Mouse (Mus musculus) liver, embryonic 13.5 days (tissue): Measurements from ENCODE around the gene Atf5. TPM values are rescaled to one million over a fixed set of nuclear protein-coding genes. Genes with fewer than 3 reads are reported as not detected.

Experiments used
- ATAC-seq: fragments of 200-750 bp; cut with Nextera tagmentation; 2 replicates; pipeline ENCODE4 v1.8.0; 2017; ENCODE audit warnings: low read depth, mild to moderate bottlenecking, moderate number of reproducible peaks, moderate library complexity
- DNase-seq: peaks from one replicate; pipeline ENCODE4 v3.0.0; 2022
- H3K27ac ChIP-seq: fragments of 300-500 bp; sonication (generic); 2 replicates; pipeline ENCODE4 v1.5.1; 2015; ENCODE audit warnings: moderate library complexity, mild to moderate bottlenecking, inconsistent platforms
- H3K27me3 ChIP-seq: fragments of 300-500 bp; sonication (generic); 2 replicates; pipeline ENCODE4 v1.6.1; 2015; ENCODE audit warnings: mild to moderate bottlenecking, inconsistent platforms
- H3K36me3 ChIP-seq: fragments of 300-500 bp; sonication (generic); 2 replicates; pipeline ENCODE4 v1.6.1; 2015; ENCODE audit warnings: mild to moderate bottlenecking, inconsistent platforms
- H3K4me1 ChIP-seq: fragments of 300-500 bp; sonication (generic); replicated peaks from 2 replicates; pipeline ENCODE4 v1.6.1; 2015; ENCODE audit warnings: inconsistent platforms
- H3K4me2 ChIP-seq: fragments of 300-500 bp; sonication (generic); 2 replicates; pipeline ENCODE4 v1.6.1; 2015; ENCODE audit warnings: inconsistent platforms, mild to moderate bottlenecking, moderate library complexity
- H3K4me3 ChIP-seq: fragments of 300-500 bp; sonication (generic); replicated peaks from 2 replicates; pipeline ENCODE4 v1.5.1; 2015; ENCODE audit warnings: mild to moderate bottlenecking, inconsistent platforms
- H3K9ac ChIP-seq: fragments of 300-500 bp; sonication (generic); 2 replicates; pipeline ENCODE4 v1.6.1; 2015; ENCODE audit warnings: mild to moderate bottlenecking, inconsistent platforms
- H3K9me3 ChIP-seq: fragments of 300-500 bp; sonication (generic); replicated peaks from 2 replicates; pipeline ENCODE4 v1.6.1; 2016; ENCODE audit warnings: inconsistent platforms
- WGBS: fragments of 180-500 bp; shearing (Covaris S2); methylation state at CpG from one replicate; pipeline ENCODE4 v1.1.7; 2015; ENCODE audit not compliant: insufficient replicate concordance; 5-methylcytosine and 5-hydroxymethylcytosine counted together
- polyA plus RNA-seq: library from polyadenylated mRNA; unstranded; fragments of >200 nt; fragmentation: Nextera tagmentation; extraction: Ambion mirVana; gene quantifications from 2 replicates; pipeline ENCODE4 v1.2.1, GENCODE M21; 2015

The Atf5 gene
- polyA plus RNA-seq, 1 experiment from 2014 or later, result 5.3 TPM

GRCm38 (mm10) chr7:44849416-44850111 is 33.1 kb upstream of the Atf5 start:
- peaks cover 51% of the 10 kb centered on the region for H3K4me1 ChIP-seq
- peak overlapping the region; percentile 92 for H3K27ac ChIP-seq
- H3K4me3 ChIP-seq, result peak overlapping the region; percentile 89
- H3K27me3 ChIP-seq, result no peaks in the 10 kb centered on the region
- WGBS, result under 1% methylated on average over 41 of the region's 41 CpGs
- H3K9ac ChIP-seq, result peak overlapping the region; percentile 90
- peaks cover 49% of the 10 kb centered on the region for H3K36me3 ChIP-seq
- ATAC-seq, result peak; percentile 53
- peak; percentile 87 for DNase-seq
- no peaks in the 10 kb centered on the region for H3K9me3 ChIP-seq
- H3K4me2 ChIP-seq, result peak overlapping the region; percentile 97

- Histone ChIP-seq H3K9ac (peak within 1 kb of the TSS; percentile 90), H3K27ac (peak within 1 kb of the TSS; percentile 92), H3K4me3 (peak within 1 kb of the TSS; percentile 89), H3K36me3 (peaks cover 57% of the 10 kb centered on the region), H3K9me3 (no peaks in the 10 kb centered on the region), H3K4me1 (peaks cover 47% of the 10 kb centered on the region), H3K27me3 (no peaks in the 10 kb centered on the region), H3K4me2 (peak within 1 kb of the TSS; percentile 97)
- ATAC-seq, result peak; percentile 81
- WGBS, result under 1% methylated on average over 54 of the region's 54 CpGs
- DNase-seq, result peak; percentile 95
Observed at GRCm38 (mm10) chr7:44848561-44849415, 32.3 kb upstream of the Atf5 start, which contains the start of the genes Akt1s1 and Tbc1d17. Gene Akt1s1, plus strand, starts transcription at chr7:44848991. Gene Tbc1d17, minus strand, starts transcription at chr7:44849079.

- WGBS, result 68% methylated on average over 5 of the region's 5 CpGs
- ATAC-seq (no peak), DNase-seq (no peak)
- peaks cover 59% of the 10 kb centered on the region for H3K36me3 ChIP-seq
- peak overlapping the region; percentile 89 for H3K4me3 ChIP-seq
- peak overlapping the region; percentile 90 for H3K9ac ChIP-seq
- peak overlapping the region; percentile 97 for H3K4me2 ChIP-seq
- peaks cover 46% of the 10 kb centered on the region for H3K4me1 ChIP-seq
- H3K9me3 ChIP-seq, result no peaks in the 10 kb centered on the region
- H3K27me3 ChIP-seq, result no peaks in the 10 kb centered on the region
- peak overlapping the region; percentile 92 for H3K27ac ChIP-seq
Observed at GRCm38 (mm10) chr7:44847772-44848171, 31.3 kb upstream of the Atf5 start.

GRCm38 (mm10) chr7:44846804-44847203 is 30.3 kb upstream of the Atf5 start:
- Histone ChIP-seq H3K4me2 (no peak overlapping the region), H3K9me3 (no peaks in the 10 kb centered on the region), H3K4me3 (no peak overlapping the region), H3K4me1 (peaks cover 39% of the 10 kb centered on the region), H3K27me3 (no peaks in the 10 kb centered on the region), H3K27ac (no peak overlapping the region), H3K9ac (no peak overlapping the region), H3K36me3 (peaks cover 59% of the 10 kb centered on the region)
- DNase-seq, result no peak
- no peak for ATAC-seq
- WGBS, result 85% methylated on average over 7 of the region's 7 CpGs

- Histone ChIP-seq H3K36me3 (peaks cover 65% of the 10 kb centered on the region), H3K9me3 (no peaks in the 10 kb centered on the region)
- WGBS, result 81% methylated on average over 10 of the region's 10 CpGs
Observed at GRCm38 (mm10) chr7:44845006-44845405, 28.5 kb upstream of the Atf5 start.

GRCm38 (mm10) chr7:44841825-44842463 is 25.5 kb upstream of the Atf5 start:
- Histone ChIP-seq H3K9ac (no peak overlapping the region), H3K4me1 (peaks cover 30% of the 10 kb centered on the region), H3K27me3 (peaks cover 27% of the 10 kb centered on the region), H3K4me3 (no peak overlapping the region), H3K9me3 (no peaks in the 10 kb centered on the region), H3K27ac (no peak overlapping the region), H3K4me2 (no peak overlapping the region), H3K36me3 (peaks cover 65% of the 10 kb centered on the region)
- 83% methylated on average over 8 of the region's 8 CpGs for WGBS
- ATAC-seq (no peak), DNase-seq (no peak)

More at GRCm38 (mm10) chr7:44845006-44845405, 28.5 kb upstream of the Atf5 start:
- ATAC-seq, result no peak
- H3K9ac ChIP-seq, result no peak overlapping the region
- DNase-seq, result no peak
- no peak overlapping the region for H3K4me2 ChIP-seq
- H3K4me1 ChIP-seq, result peaks cover 29% of the 10 kb centered on the region
- H3K27ac ChIP-seq, result no peak overlapping the region
- no peak overlapping the region for H3K4me3 ChIP-seq
- H3K27me3 ChIP-seq, result peaks cover 9% of the 10 kb centered on the region

GRCm38 (mm10) chr7:44840426-44840825 is 24.0 kb upstream of the Atf5 start:
- Histone ChIP-seq H3K9ac (no peak overlapping the region), H3K27ac (no peak overlapping the region), H3K36me3 (peaks cover 49% of the 10 kb centered on the region), H3K4me1 (peaks cover 34% of the 10 kb centered on the region), H3K4me2 (peak overlapping the region; percentile 64; the same call in 1 of the 2 replicates), H3K4me3 (peak overlapping the region; percentile 40; the same call in 1 of the 2 replicates), H3K9me3 (no peaks in the 10 kb centered on the region), H3K27me3 (peaks cover 27% of the 10 kb centered on the region)
- 44% methylated on average over 14 of the region's 14 CpGs for WGBS
- ATAC-seq (no peak), DNase-seq (no peak)

GRCm38 (mm10) chr7:44839491-44840191 is 23.2 kb upstream of the Atf5 start:
- ATAC-seq, result peak; percentile 27; the same call in 1 of the 2 replicates
- WGBS, result 4% methylated on average over 58 of the region's 58 CpGs
- H3K27me3 ChIP-seq, result peaks cover 27% of the 10 kb centered on the region
- H3K27ac ChIP-seq, result no peak overlapping the region
- H3K4me2 ChIP-seq, result peak overlapping the region; percentile 64
- peaks cover 34% of the 10 kb centered on the region for H3K4me1 ChIP-seq
- H3K9ac ChIP-seq, result peak overlapping the region; percentile 41
- DNase-seq, result no peak
- peak overlapping the region; percentile 40 for H3K4me3 ChIP-seq
- H3K36me3 ChIP-seq, result peaks cover 42% of the 10 kb centered on the region
- H3K9me3 ChIP-seq, result no peaks in the 10 kb centered on the region

- WGBS, result 16% methylated on average over 11 of the region's 11 CpGs
- H3K27me3 ChIP-seq, result peaks cover 27% of the 10 kb centered on the region
- peaks cover 36% of the 10 kb centered on the region for H3K36me3 ChIP-seq
- no peak overlapping the region for H3K27ac ChIP-seq
- DNase-seq (no peak), ATAC-seq (no peak)
- H3K9ac ChIP-seq, result peak overlapping the region; percentile 41
- H3K4me1 ChIP-seq, result peaks cover 34% of the 10 kb centered on the region
- H3K4me2 ChIP-seq, result peak overlapping the region; percentile 64
- H3K4me3 ChIP-seq, result peak overlapping the region; percentile 40
- no peaks in the 10 kb centered on the region for H3K9me3 ChIP-seq
Observed at GRCm38 (mm10) chr7:44839171-44839490, 22.7 kb upstream of the Atf5 start.

- H3K36me3 ChIP-seq, result peaks cover 26% of the 10 kb centered on the region
- 75% methylated on average over 6 of the region's 6 CpGs for WGBS
Observed at GRCm38 (mm10) chr7:44838073-44838472, 21.6 kb upstream of the Atf5 start.

More at GRCm38 (mm10) chr7:44838073-44838472, 21.6 kb upstream of the Atf5 start:
- H3K4me1 ChIP-seq, result peaks cover 27% of the 10 kb centered on the region
- no peak overlapping the region for H3K4me2 ChIP-seq
- H3K9me3 ChIP-seq, result no peaks in the 10 kb centered on the region
- no peak overlapping the region for H3K9ac ChIP-seq
- no peak overlapping the region for H3K27ac ChIP-seq
- H3K27me3 ChIP-seq, result peaks cover 27% of the 10 kb centered on the region
- H3K4me3 ChIP-seq, result no peak overlapping the region
- DNase-seq (no peak), ATAC-seq (no peak)
